Mouse (Mus musculus): ENCODE measurements at regions not wholly inside any gene's neighbourhood (a gene's known extent, or its start where the extent isn't known, plus 50 kb on each side); places are given as distances from the start of the nearest gene placed in this dataset.

DNA sequence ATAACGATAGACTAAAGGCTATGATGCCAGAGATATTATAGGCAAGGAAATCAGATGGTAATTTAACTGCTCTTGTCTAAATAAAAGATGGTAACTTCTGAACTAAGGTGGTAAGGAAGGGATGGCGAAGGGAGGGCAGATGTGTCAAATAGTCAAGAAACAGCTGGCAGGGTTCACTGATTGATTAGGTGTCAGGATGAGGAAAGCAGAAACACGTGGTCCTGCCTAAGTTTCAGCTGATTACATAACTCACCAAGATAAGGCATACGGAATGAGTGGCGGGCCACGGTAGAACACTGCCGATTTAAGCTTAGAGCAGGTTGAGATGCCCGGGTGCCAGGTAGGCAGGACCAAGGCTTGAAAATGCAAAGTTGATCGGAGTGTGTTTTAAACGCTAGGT is 143.2 kb downstream of the Gm45692 start:
- no peak for TF ChIP-seq CTCF (IDR thresholded peaks at IDR 0.05; ENCODE audit: low read depth)
- no peak for TF ChIP-seq EP300 (optimal IDR thresholded peaks at IDR 0.05)
